In the genomic region with DNA sequence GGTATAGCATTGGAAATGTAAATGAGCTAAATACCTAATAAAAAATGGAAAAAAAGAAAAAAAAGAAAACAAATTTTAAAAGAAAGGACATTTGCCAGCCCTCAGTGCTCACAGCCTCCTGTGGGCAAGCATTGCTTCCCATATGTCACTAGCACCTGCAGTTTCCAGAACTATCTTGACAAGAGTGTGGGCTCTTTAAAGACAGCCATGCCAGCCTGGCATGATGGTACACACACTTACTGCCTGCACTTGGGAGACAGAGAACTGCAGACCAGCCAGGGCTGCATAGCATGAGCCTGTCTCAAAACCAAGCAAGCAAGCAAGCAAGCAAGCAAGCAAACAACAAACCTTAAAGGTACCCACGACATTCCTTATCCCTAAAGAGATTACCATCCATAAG, we compare ENCODE assay signal across 8 mouse cellular contexts. TPM values are rescaled to one million over a fixed set of nuclear protein-coding genes. Genes with fewer than 3 reads are reported as not detected.
A peak's percentile ranks its signal among the peaks of the same experiment; 100 is the strongest.
DNase-seq lines count a peak whose midpoint lies in the region; ATAC-seq and TF ChIP-seq lines count a peak whose summit lies in the region.

No protein-coding gene starts in this region.

- in situ Hi-C loops in CH12.LX (cut with MboI; ENCODE audit: low pct_ligation_motif_present, low pct_unique_long_range_greater_than_20kb, low sequenced_read_pairs) = loop anchor here (5.0 kb wide), 1 partner anchor 53 kb away; no protein-coding TSS in a partner anchor

- peaks cover 59% of the 10 kb centered on the region for H3K36me3 ChIP-seq in erythroblast, embryonic 14.5 days (ENCODE audit: control insufficient read depth)
- peaks cover 49 to 59% of the 10 kb centered on the region in 2 experiments for H3K36me3 ChIP-seq in CH12.LX (replicated peaks in 1 of 2; ENCODE audit: control insufficient read depth in 1 of 2, insufficient read depth in 1 of 2, low read length in 1 of 2)
- H3K36me3 ChIP-seq in forebrain, embryonic 15.5 days = no peaks in the 10 kb centered on the region
- peaks cover 9% of the 10 kb centered on the region for H3K36me3 ChIP-seq in liver, embryonic 16.5 days (ENCODE audit: control insufficient read depth, insufficient read depth)

- peaks cover 84% of the 10 kb centered on the region for H3K4me1 ChIP-seq in erythroblast, embryonic 14.5 days (ENCODE audit: control insufficient read depth)
- H3K4me1 ChIP-seq in CH12.LX (ENCODE audit: control insufficient read depth in 1 of 2, insufficient read depth in 2 of 2) = peaks cover 17 to 41% of the 10 kb centered on the region in 2 experiments
- peaks cover 32% of the 10 kb centered on the region for H3K4me1 ChIP-seq in forebrain, embryonic 15.5 days
- H3K4me1 ChIP-seq in liver, embryonic 16.5 days (ENCODE audit: control insufficient read depth, low read depth, low read length) = peaks cover 82% of the 10 kb centered on the region

- no peak for ATAC-seq in erythroblast, adult 5-6 weeks (replicated peaks; ENCODE audit: low FRiP score, poor library complexity, severe bottlenecking)
- no peak for ATAC-seq in forebrain, embryonic 15.5 days (replicated peaks)
- ATAC-seq in liver, embryonic 16.5 days (ENCODE audit: low read depth) = no peak

- 58% methylated on average over 1 of the region's 1 CpGs for WGBS in forebrain, embryonic 15.5 days
- 43% methylated on average over 1 of the region's 1 CpGs for WGBS in liver, embryonic 16.5 days (ENCODE audit: insufficient replicate concordance)

- no peak overlapping the region for H3K27ac ChIP-seq in CH12.LX (ENCODE audit: insufficient read depth, low read depth)
- H3K27ac ChIP-seq in forebrain, embryonic 15.5 days (replicated peaks) = 0 out of 2 replicates have a peak overlapping the region, but pooled peaks have one; percentile 5
- peak overlapping the region; percentile 70 for H3K27ac ChIP-seq in liver, embryonic 16.5 days (ENCODE audit: low read length)

- peak overlapping the region; percentile 100 for H3K4me3 ChIP-seq in erythroblast, embryonic 14.5 days (replicated peaks)
- H3K4me3 ChIP-seq in CH12.LX (replicated peaks in 1 of 3; ENCODE audit: low read depth in 2 of 3, low read length in 2 of 3, poor library complexity in 1 of 3) = peak overlapping the region; percentile 79 to 100 (median 98)
- peak overlapping the region; percentile 80 for H3K4me3 ChIP-seq in forebrain, embryonic 15.5 days
- H3K4me3 ChIP-seq in liver, embryonic 16.5 days (ENCODE audit: low read depth, low read length) = peak overlapping the region; percentile 93

- TF ChIP-seq EP300 in CH12.LX (IDR thresholded peaks at IDR 0.05; ENCODE audit: low read length) = no peak

- no peak for TF ChIP-seq RAD21 in CH12.LX (IDR thresholded peaks at IDR 0.05; ENCODE audit: low read depth, low read length)

- TF ChIP-seq POLR2A in CH12.LX (IDR thresholded peaks at IDR 0.05; ENCODE audit: low read depth, low read length) = no peak; the same call in 1 of the 2 replicates

- peaks cover 82% of the 10 kb centered on the region for H3K79me2 ChIP-seq in CH12.LX (replicated peaks; ENCODE audit: control insufficient read depth, extremely low read depth, insufficient read depth, poor library complexity, severe bottlenecking)

- TF ChIP-seq CTCF in CH12.LX (conservative IDR thresholded peaks at IDR 0.05 in 1 of 2, IDR thresholded peaks at IDR 0.05 in 1 of 2; ENCODE audit: low read depth in 2 of 2, low read length in 2 of 2) = no peak

- H3K9ac ChIP-seq in CH12.LX (ENCODE audit: insufficient read depth, low read depth) = peak overlapping the region; percentile 89
- peak overlapping the region; percentile 61 for H3K9ac ChIP-seq in forebrain, embryonic 15.5 days (replicated peaks)
- H3K9ac ChIP-seq in liver, embryonic 16.5 days (ENCODE audit: low read depth, low read length) = peak overlapping the region; percentile 92

- no peak for DNase-seq in CH12.LX (ENCODE audit: extremely low read depth)
- no peak for DNase-seq in embryo, embryonic 10 days (ENCODE audit: low spot score)
- no peak for DNase-seq in kidney, postnatal 25 days
- no peak for DNase-seq in gastrocnemius, postnatal 25 days

- H3K4me2 ChIP-seq in CH12.LX (ENCODE audit: insufficient read depth, low read depth, poor library complexity, severe bottlenecking) = peak overlapping the region; percentile 68; the same call in 1 of the 2 replicates
- H3K4me2 ChIP-seq in forebrain, embryonic 15.5 days (replicated peaks) = peak overlapping the region; percentile 96
- peak overlapping the region; percentile 84 for H3K4me2 ChIP-seq in liver, embryonic 16.5 days (ENCODE audit: low read depth, low read length)

- no peaks in the 10 kb centered on the region for H3K9me3 ChIP-seq in erythroblast, embryonic 14.5 days (ENCODE audit: control insufficient read depth, low read length)
- no peaks in the 10 kb centered on the region for H3K9me3 ChIP-seq in CH12.LX (replicated peaks; ENCODE audit: low read length)
- H3K9me3 ChIP-seq in forebrain, embryonic 15.5 days = no peaks in the 10 kb centered on the region
- no peaks in the 10 kb centered on the region for H3K9me3 ChIP-seq in liver, embryonic 16.5 days (replicated peaks; ENCODE audit: control insufficient read depth, low read length)

- dilution Hi-C loops in CH12.LX (cut with MboI; ENCODE audit: extremely low pct_ligation_motif_present, extremely low pct_unique_long_range_greater_than_20kb, low sequenced_read_pairs) = no loop called here

- no peaks in the 10 kb centered on the region for H3K27me3 ChIP-seq in erythroblast, embryonic 14.5 days (ENCODE audit: control insufficient read depth)
- no peaks in the 10 kb centered on the region for H3K27me3 ChIP-seq in CH12.LX (replicated peaks)
- H3K27me3 ChIP-seq in forebrain, embryonic 15.5 days = no peaks in the 10 kb centered on the region
- no peaks in the 10 kb centered on the region for H3K27me3 ChIP-seq in liver, embryonic 16.5 days (ENCODE audit: control insufficient read depth, insufficient read depth, low read depth, low read length)

TF ChIP-seq in CH12.LX, 34 proteins besides CTCF, POLR2A, EP300 and RAD21:
- TF ChIP-seq MXI1 (IDR thresholded peaks at IDR 0.05; ENCODE audit: low read depth, low read length) (peak; percentile 52; the same call in 1 of the 2 replicates), UBTF (IDR thresholded peaks at IDR 0.05; ENCODE audit: low read depth, low read length) (peak; percentile 39; the same call in 1 of the 2 replicates), SIN3A (IDR thresholded peaks at IDR 0.05; ENCODE audit: low read length) (peak; percentile 66; the same call in 1 of the 2 replicates), USF2 (conservative IDR thresholded peaks at IDR 0.05; ENCODE audit: low read depth, low read length) (no peak), ZNF384 (IDR thresholded peaks at IDR 0.05; ENCODE audit: low read depth, low read length) (no peak), MAX (IDR thresholded peaks at IDR 0.05; ENCODE audit: low read length) (0 out of 2 replicates have a peak, but pooled peaks have one; percentile 14)

RNA-seq across cellular contexts. Expression of a gene that starts 2.1 kb away (rescaled TPM):
- polyA plus RNA-seq in erythroblast, embryonic 14.5 days (2012) = 12.4 and 35.9 TPM in 2 replicates
- 137 and 171 TPM in 2 replicates for total RNA-seq in erythroblast, adult 5-6 weeks (2015; ENCODE audit: low replicate concordance)
- total RNA-seq in erythroblast, adult 5-6 weeks (2017; ENCODE audit: low replicate concordance) = 151 and 182 TPM in 2 replicates
- 156 and 207 TPM in 2 replicates for total RNA-seq in CH12.LX (2012; rRNA removed)
- total RNA-seq in CH12.LX (2014; rRNA removed) = 110 and 119 TPM in 2 replicates
- polyA plus RNA-seq in CH12.LX (2012; ENCODE audit: insufficient read length, low read depth) = 235 and 291 TPM in 2 replicates
- 39.2 and 45.8 TPM in 2 replicates for polyA plus RNA-seq in forebrain, embryonic 15.5 days (2015; fragmentation: Nextera tagmentation; extraction: Ambion mirVana)
- 32.9 and 36.9 TPM in 2 replicates for polyA plus RNA-seq in liver, embryonic 16.5 days (2015; fragmentation: Nextera tagmentation; extraction: Ambion mirVana)
- 1 to 10 TPM; 1.8 to 2.0 TPM for total RNA-seq in gastrocnemius, postnatal 25 days (2021)

RNA-seq across cellular contexts. Expression of a gene that starts 39.3 kb away (rescaled TPM):
- polyA plus RNA-seq in erythroblast, embryonic 14.5 days (2012) = 0.03 and 0.08 TPM in 2 replicates
- total RNA-seq in erythroblast, adult 5-6 weeks (2015; ENCODE audit: low replicate concordance) = not detected in 2 replicates
- not detected in 2 replicates for total RNA-seq in erythroblast, adult 5-6 weeks (2017; ENCODE audit: low replicate concordance)
- 3.1 and 9.7 TPM in 2 replicates for total RNA-seq in CH12.LX (2012; rRNA removed)
- not detected in 2 replicates for total RNA-seq in CH12.LX (2014; rRNA removed)
- polyA plus RNA-seq in CH12.LX (2012; ENCODE audit: insufficient read length, low read depth) = 0.90 and 1.6 TPM in 2 replicates
- polyA plus RNA-seq in forebrain, embryonic 15.5 days (2015; fragmentation: Nextera tagmentation; extraction: Ambion mirVana) = 0.37 and 0.43 TPM in 2 replicates
- 5.6 and 8.4 TPM in 2 replicates for polyA plus RNA-seq in liver, embryonic 16.5 days (2015; fragmentation: Nextera tagmentation; extraction: Ambion mirVana)
- not detected for total RNA-seq in gastrocnemius, postnatal 25 days (2021)

RNA-seq across cellular contexts. Expression of a gene that starts 44.1 kb away (rescaled TPM):
- 8.0 and 8.8 TPM in 2 replicates for polyA plus RNA-seq in erythroblast, embryonic 14.5 days (2012)
- total RNA-seq in erythroblast, adult 5-6 weeks (2015; ENCODE audit: low replicate concordance) = 6.1 and 25.0 TPM in 2 replicates
- total RNA-seq in erythroblast, adult 5-6 weeks (2017; ENCODE audit: low replicate concordance) = 20.4 and 45.8 TPM in 2 replicates
- 29.1 and 34.2 TPM in 2 replicates for total RNA-seq in CH12.LX (2012; rRNA removed)
- total RNA-seq in CH12.LX (2014; rRNA removed) = 20.9 and 25.7 TPM in 2 replicates
- polyA plus RNA-seq in CH12.LX (2012; ENCODE audit: insufficient read length, low read depth) = 13.2 and 14.9 TPM in 2 replicates
- 64.8 and 65.3 TPM in 2 replicates for polyA plus RNA-seq in forebrain, embryonic 15.5 days (2015; fragmentation: Nextera tagmentation; extraction: Ambion mirVana)
- 17.1 and 20.2 TPM in 2 replicates for polyA plus RNA-seq in liver, embryonic 16.5 days (2015; fragmentation: Nextera tagmentation; extraction: Ambion mirVana)
- total RNA-seq in gastrocnemius, postnatal 25 days (2021) = 10 to 100 TPM; 11.3 to 13.9 TPM
